Mouse (Mus musculus) thymus, adult 2 months (tissue): Measurements from ENCODE around the gene Spsb1.

Experiments used
- CTCF ChIP-seq: fragments of 200-500 bp; IDR thresholded peaks from 2 replicates; pipeline ENCODE4 v1.5.1; 2012; ENCODE audit warnings: mild to moderate bottlenecking, control low read depth, low read length, moderate library complexity, borderline replicate concordance; ENCODE audit not compliant: control insufficient read depth, poor library complexity, insufficient read depth; ENCODE audit errors: extremely low read depth
- POLR2A ChIP-seq: fragments of 200-500 bp; IDR thresholded peaks from 2 replicates; pipeline ENCODE4 v1.6.1; 2012; ENCODE audit warnings: mild to moderate bottlenecking, low read length, control low read depth, moderate library complexity; ENCODE audit not compliant: control insufficient read depth, poor library complexity, insufficient read depth; ENCODE audit errors: extremely low read depth

- TF ChIP-seq CTCF, result no peak
- no peak for TF ChIP-seq POLR2A
Measured at GRCm38 (mm10) chr4:149953621-149954481, 992 bp downstream of the Spsb1 start.
